Mouse (Mus musculus): Measurements from ENCODE around the gene Cap2.

DNA sequence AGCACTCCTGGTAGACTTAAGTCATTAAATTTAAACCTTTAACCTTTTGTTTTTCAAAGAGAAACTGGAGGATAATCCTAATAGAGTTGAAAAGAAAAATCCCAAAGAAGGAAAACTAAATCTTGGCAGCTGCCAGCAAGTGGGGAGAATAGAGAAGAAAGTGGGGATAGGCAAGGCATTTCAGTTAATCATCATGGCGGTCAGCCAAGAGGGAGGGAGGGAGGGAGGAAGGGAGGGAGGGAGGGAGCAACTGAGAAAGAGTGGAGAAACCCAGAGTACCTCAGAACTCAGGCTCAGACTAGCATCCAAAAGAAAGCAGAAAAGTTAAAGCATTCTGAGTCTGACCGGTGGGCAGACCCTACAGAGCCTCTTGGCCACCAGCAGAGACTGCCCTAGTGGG is 99.7 kb downstream of the Cap2 start:
- TF ChIP-seq CTCF (IDR thresholded peaks at IDR 0.05; ENCODE audit: control insufficient read depth, insufficient read depth, insufficient read length) (no peak), USF1 (IDR thresholded peaks at IDR 0.05; ENCODE audit: low read depth) (no peak)

All from C2C12 (cell line).